Mouse (Mus musculus): ENCODE results near the gene Zic3. TPM values are rescaled to one million over a fixed set of nuclear protein-coding genes. Genes with fewer than 3 reads are reported as not detected.

The Zic3 gene
- polyA plus RNA-seq (2016; fragmentation: Nextera tagmentation; extraction: Ambion mirVana): 20.3 and 29.0 TPM in 2 replicates

GRCm38 (mm10) chrX:58022400-58022799, at the start of gene Zic3:
Zic3 (plus strand) TSS chrX:58022700.
- WGBS: 81% methylated on average over 2 of the region's 2 CpGs
- Histone ChIP-seq H3K27ac (no peak within 1 kb of the TSS), H3K27me3 (ENCODE audit: poor library complexity, severe bottlenecking) (peaks cover 87% of the 10 kb centered on the region), H3K9me3 (no peaks in the 10 kb centered on the region), H3K4me1 (peaks cover 48% of the 10 kb centered on the region), H3K36me3 (replicated peaks) (no peaks in the 10 kb centered on the region), H3K4me3 (no peak within 1 kb of the TSS)
- no peak for DNase-seq (ENCODE audit: extremely low spot score, low spot score)

DNA sequence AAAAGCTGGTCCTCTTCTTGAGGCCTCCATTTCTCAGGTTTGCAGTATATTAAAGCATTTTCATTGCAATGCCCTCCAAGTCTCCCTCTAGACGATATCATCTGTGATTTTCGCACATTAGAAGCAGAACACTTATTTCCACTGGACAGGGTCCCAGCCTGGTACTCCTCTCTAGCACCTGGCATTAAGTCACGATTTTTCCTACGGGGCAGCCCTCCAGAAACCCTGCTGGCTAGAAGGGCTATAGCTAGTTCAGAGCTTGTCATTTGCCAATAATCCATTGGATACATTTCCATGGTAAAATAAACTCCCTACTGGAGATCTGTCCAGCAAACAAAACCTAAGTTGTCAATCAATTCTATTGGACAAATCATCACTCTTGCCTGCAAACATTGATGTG, 40.1 kb upstream of the Zic3 start:
- Histone ChIP-seq H3K4me3 (no peak overlapping the region), H3K27me3 (ENCODE audit: poor library complexity, severe bottlenecking) (no peaks in the 10 kb centered on the region), H3K27ac (no peak overlapping the region), H3K9me3 (no peaks in the 10 kb centered on the region), H3K4me1 (no peaks in the 10 kb centered on the region), H3K36me3 (replicated peaks) (no peaks in the 10 kb centered on the region)
- WGBS: 91% methylated on average over 4 of the region's 4 CpGs
- DNase-seq (ENCODE audit: extremely low spot score, low spot score): no peak

DNA sequence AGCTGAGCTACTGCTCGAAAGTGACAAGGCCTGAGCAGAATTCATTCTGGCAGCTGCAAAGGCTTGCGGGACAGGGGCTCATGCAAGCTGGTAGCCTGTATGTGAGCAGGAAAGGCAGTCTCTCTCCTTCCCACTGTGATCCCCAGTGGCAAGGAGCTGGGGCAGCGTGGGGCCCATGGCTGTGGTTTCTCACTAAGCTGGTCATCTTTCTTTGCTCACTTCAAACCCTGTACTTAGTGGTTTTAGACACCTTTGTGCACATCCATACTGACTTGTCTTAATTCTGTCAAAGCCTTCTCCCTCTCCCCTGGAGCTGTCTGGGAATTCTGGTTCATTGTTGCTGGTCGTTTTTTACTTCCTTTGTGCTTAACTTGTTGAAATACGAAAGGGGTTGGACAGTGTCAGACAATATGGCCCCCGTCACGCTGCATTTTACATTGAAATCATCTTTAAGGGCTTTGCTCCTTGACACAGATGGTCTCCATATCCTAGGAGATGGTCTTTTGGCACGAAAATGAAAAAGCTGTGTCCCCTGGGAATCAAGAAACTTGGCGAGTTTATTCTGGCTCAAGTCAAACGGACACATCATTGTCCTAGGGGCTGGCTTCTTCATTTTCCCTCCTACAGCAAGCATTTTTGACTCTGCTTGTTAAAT, 34.9 kb upstream of the Zic3 start:
- H3K27ac ChIP-seq: no peak overlapping the region
- H3K9me3 ChIP-seq: no peaks in the 10 kb centered on the region
- no peaks in the 10 kb centered on the region for H3K4me1 ChIP-seq
- no peak for DNase-seq (ENCODE audit: extremely low spot score, low spot score)
- no peaks in the 10 kb centered on the region for H3K36me3 ChIP-seq (replicated peaks)
- WGBS: 77% methylated on average over 10 of the region's 10 CpGs
- H3K27me3 ChIP-seq (ENCODE audit: poor library complexity, severe bottlenecking): no peaks in the 10 kb centered on the region
- no peak overlapping the region for H3K4me3 ChIP-seq

GRCm38 (mm10) chrX:58013391-58013790, 9.1 kb upstream of the Zic3 start:
- peaks cover 32% of the 10 kb centered on the region for H3K4me1 ChIP-seq
- H3K27me3 ChIP-seq (ENCODE audit: poor library complexity, severe bottlenecking): peaks cover 56% of the 10 kb centered on the region
- no peak overlapping the region for H3K4me3 ChIP-seq
- DNase-seq (ENCODE audit: extremely low spot score, low spot score): no peak
- no peak overlapping the region for H3K27ac ChIP-seq
- H3K36me3 ChIP-seq (replicated peaks): no peaks in the 10 kb centered on the region
- WGBS: 62% methylated on average over 5 of the region's 5 CpGs
- H3K9me3 ChIP-seq: no peaks in the 10 kb centered on the region

DNA sequence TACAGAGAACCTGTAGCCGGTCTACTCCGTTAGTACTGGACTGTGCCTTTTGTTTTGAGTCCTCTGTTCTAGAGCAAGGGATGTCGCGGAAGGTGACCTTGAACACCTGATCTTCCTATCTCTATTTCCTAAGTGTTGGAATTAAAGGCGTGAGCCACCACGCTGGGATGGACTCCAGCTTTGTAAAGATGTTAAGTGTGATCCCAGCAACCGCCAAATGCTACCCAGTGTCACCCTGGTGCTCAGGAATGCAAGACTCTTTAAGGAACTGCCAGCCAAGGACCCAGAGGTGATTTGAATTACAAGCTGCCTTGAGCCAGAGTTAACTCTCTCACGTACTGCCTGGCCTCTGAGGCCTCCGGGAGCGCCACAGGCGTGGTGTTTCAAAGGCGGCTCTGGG, 8.4 kb upstream of the Zic3 start:
- Histone ChIP-seq H3K4me1 (peaks cover 35% of the 10 kb centered on the region), H3K4me3 (no peak overlapping the region), H3K27ac (no peak overlapping the region), H3K36me3 (replicated peaks) (no peaks in the 10 kb centered on the region), H3K9me3 (no peaks in the 10 kb centered on the region), H3K27me3 (ENCODE audit: poor library complexity, severe bottlenecking) (peaks cover 63% of the 10 kb centered on the region)
- 18% methylated on average over 12 of the region's 12 CpGs for WGBS
- peak; percentile 26 for DNase-seq (ENCODE audit: extremely low spot score, low spot score)

DNA sequence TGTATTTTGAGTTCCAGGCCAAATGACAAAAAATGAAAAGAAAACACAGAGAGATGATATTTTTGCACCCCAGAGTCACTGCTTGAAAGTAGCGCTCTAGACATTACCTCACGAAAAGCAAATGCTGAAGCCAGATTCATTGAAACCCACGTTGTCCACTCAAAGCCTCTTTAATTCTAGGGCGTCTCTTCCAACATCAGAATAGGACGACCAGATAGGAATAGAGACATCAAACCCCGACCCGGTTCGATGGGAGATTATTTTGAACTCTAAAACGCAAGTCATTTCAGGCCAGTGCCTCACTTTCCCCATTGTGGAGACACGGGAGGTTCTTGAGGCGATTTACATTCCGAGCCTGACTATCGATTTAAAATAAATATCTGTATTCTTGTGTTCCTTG, 7.7 kb upstream of the Zic3 start:
- Histone ChIP-seq H3K4me1 (peaks cover 42% of the 10 kb centered on the region), H3K9me3 (no peaks in the 10 kb centered on the region), H3K36me3 (replicated peaks) (no peaks in the 10 kb centered on the region), H3K27ac (no peak overlapping the region), H3K27me3 (ENCODE audit: poor library complexity, severe bottlenecking) (peaks cover 65% of the 10 kb centered on the region), H3K4me3 (no peak overlapping the region)
- no peak for DNase-seq (ENCODE audit: extremely low spot score, low spot score)
- WGBS: 23% methylated on average over 13 of the region's 13 CpGs

DNA sequence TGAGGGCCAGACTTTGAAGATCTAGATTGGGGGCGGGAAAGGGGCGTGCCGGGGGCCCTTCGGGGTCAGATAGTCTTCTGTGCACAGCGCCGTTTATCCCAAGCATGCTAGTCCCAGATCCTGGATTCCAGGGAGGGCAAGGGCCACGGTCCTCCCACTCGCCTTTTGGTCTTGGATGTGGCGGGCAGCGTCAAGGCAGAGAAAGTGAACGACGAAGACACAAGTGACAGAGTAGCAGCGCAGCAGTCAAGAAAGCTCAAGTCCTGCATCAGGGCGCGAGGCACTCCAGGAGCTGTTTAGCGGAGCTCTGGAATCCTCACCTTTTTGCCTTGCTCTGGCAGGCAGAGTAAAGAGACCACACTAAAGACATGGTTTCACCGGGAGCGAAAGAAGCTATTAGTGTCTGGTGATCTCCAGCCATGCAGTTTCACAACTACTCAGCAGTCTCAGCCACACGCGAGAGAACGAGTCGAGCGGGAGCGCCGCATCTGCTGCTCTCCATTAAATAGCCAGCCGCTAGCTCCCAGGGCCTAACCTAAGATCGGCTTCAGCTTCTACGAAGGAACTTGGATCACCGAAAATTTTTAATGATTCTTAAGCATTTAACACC, 7.1 kb upstream of the Zic3 start:
- Histone ChIP-seq H3K27me3 (ENCODE audit: poor library complexity, severe bottlenecking) (peaks cover 72% of the 10 kb centered on the region), H3K9me3 (no peaks in the 10 kb centered on the region), H3K4me1 (peaks cover 49% of the 10 kb centered on the region), H3K4me3 (peak overlapping the region; percentile 28), H3K36me3 (replicated peaks) (no peaks in the 10 kb centered on the region), H3K27ac (peak overlapping the region; percentile 63; the same call in 1 of the 2 replicates)
- peak; percentile 31 for DNase-seq (ENCODE audit: extremely low spot score, low spot score)
- 27% methylated on average over 29 of the region's 29 CpGs for WGBS

- H3K4me3 ChIP-seq: peak overlapping the region; percentile 45
- H3K36me3 ChIP-seq (replicated peaks): no peaks in the 10 kb centered on the region
- H3K27ac ChIP-seq: peak overlapping the region; percentile 86; the same call in 1 of the 2 replicates
- peak; percentile 56 for DNase-seq (ENCODE audit: extremely low spot score, low spot score)
- 18% methylated on average over 24 of the region's 24 CpGs for WGBS
- H3K4me1 ChIP-seq: peaks cover 50% of the 10 kb centered on the region
- H3K27me3 ChIP-seq (ENCODE audit: poor library complexity, severe bottlenecking): peaks cover 94% of the 10 kb centered on the region
- no peaks in the 10 kb centered on the region for H3K9me3 ChIP-seq
Measured at GRCm38 (mm10) chrX:58018720-58019119, 3.8 kb upstream of the Zic3 start.

GRCm38 (mm10) chrX:58019257-58019953, 3.1 kb upstream of the Zic3 start:
- no peaks in the 10 kb centered on the region for H3K36me3 ChIP-seq (replicated peaks)
- peaks cover 55% of the 10 kb centered on the region for H3K4me1 ChIP-seq
- peak; percentile 50 for DNase-seq (ENCODE audit: extremely low spot score, low spot score)
- H3K4me3 ChIP-seq: peak overlapping the region; percentile 45
- 22% methylated on average over 28 of the region's 33 CpGs for WGBS
- H3K27me3 ChIP-seq (ENCODE audit: poor library complexity, severe bottlenecking): peaks cover 92% of the 10 kb centered on the region
- H3K27ac ChIP-seq: peak overlapping the region; percentile 86
- no peaks in the 10 kb centered on the region for H3K9me3 ChIP-seq

DNA sequence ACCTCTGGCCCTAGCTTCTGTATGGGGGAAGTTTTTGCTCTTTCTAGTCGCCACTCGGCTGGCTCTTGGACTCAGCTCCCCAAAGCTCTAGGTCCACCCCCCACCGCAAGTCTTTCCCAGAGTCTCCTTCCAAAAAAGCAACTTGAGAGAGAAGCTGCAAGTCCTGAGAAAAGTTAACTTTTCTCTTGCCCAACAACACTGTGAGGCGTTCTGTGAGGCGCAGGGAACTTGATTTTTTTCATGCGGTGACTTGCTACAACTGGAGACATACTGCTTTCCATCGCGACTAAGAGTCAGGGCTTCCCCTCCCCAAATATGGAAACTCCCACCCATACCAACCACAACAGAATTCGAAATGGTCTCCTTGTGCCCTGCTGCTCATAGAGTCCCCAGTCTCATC, 5.1 kb downstream of the Zic3 start:
- peak overlapping the region; percentile 63 for H3K4me3 ChIP-seq
- H3K27me3 ChIP-seq (ENCODE audit: poor library complexity, severe bottlenecking): peaks cover 85% of the 10 kb centered on the region
- DNase-seq (ENCODE audit: extremely low spot score, low spot score): no peak
- H3K9me3 ChIP-seq: 0 out of 2 replicates have a peak, but pooled peaks cover 4% of the 10 kb centered on the region
- 16% methylated on average over 9 of the region's 9 CpGs for WGBS
- H3K27ac ChIP-seq: peak overlapping the region; percentile 89
- peaks cover 35% of the 10 kb centered on the region for H3K4me1 ChIP-seq
- H3K36me3 ChIP-seq (replicated peaks): no peaks in the 10 kb centered on the region

GRCm38 (mm10) chrX:58028082-58028481, 5.6 kb downstream of the Zic3 start:
- Histone ChIP-seq H3K27ac (peak overlapping the region; percentile 89), H3K9me3 (0 out of 2 replicates have a peak, but pooled peaks cover 4% of the 10 kb centered on the region), H3K4me3 (peak overlapping the region; percentile 63), H3K36me3 (replicated peaks) (no peaks in the 10 kb centered on the region), H3K4me1 (peaks cover 35% of the 10 kb centered on the region), H3K27me3 (ENCODE audit: poor library complexity, severe bottlenecking) (peaks cover 85% of the 10 kb centered on the region)
- DNase-seq (ENCODE audit: extremely low spot score, low spot score): peak; percentile 35
- 13% methylated on average over 16 of the region's 16 CpGs for WGBS

DNA sequence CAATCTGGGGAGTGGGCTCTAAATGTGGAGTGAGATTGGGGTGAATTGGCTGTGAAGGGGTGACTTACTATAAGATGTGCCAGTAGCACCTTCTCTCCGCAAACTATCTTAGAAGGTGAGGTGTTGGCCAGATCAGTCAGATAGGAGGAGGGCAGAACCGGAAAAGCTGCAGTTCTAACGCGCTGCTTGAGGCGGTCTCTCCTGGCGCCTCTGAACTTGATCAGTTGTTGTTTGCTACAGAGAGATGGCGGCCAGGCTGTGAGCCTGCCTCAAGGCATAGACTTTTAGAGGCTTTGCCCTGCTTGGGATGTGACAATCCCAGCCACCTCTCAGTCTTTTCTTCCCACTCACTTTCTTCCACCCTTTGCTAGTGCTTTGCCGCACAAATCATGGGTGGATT, 6.4 kb downstream of the Zic3 start:
- 24% methylated on average over 8 of the region's 8 CpGs for WGBS
- Histone ChIP-seq H3K27me3 (ENCODE audit: poor library complexity, severe bottlenecking) (peaks cover 88% of the 10 kb centered on the region), H3K27ac (peak overlapping the region; percentile 89), H3K36me3 (replicated peaks) (no peaks in the 10 kb centered on the region), H3K4me3 (peak overlapping the region; percentile 63; the same call in 1 of the 2 replicates), H3K4me1 (peaks cover 35% of the 10 kb centered on the region), H3K9me3 (0 out of 2 replicates have a peak, but pooled peaks cover 4% of the 10 kb centered on the region)
- DNase-seq (ENCODE audit: extremely low spot score, low spot score): peak; percentile 16

All from forebrain, embryonic 10.5 days (tissue).